Mouse (Mus musculus) lung, embryonic 16.5 days (tissue): ENCODE results near the gene Gm20834. TPM values are rescaled to one million over a fixed set of nuclear protein-coding genes. Genes with fewer than 3 reads are reported as not detected.
"Not testable (repeated sequence)": the region's sequence is repeated elsewhere in the genome, so short reads cannot be mapped to it uniquely, and the experiment has no call there.

ENCODE experiments used
- ATAC-seq: fragments of 200-750 bp; cut with Nextera tagmentation; 2 replicates; pipeline ENCODE4 v1.8.0; 2017; ENCODE audit warnings: low read depth, mild to moderate bottlenecking, moderate library complexity
- H3K27ac ChIP-seq: fragments of 300-500 bp; sonication (generic); 2 replicates; pipeline ENCODE4 v1.5.1; 2014; ENCODE audit warnings: mild to moderate bottlenecking, control low read depth, low read length
- H3K27me3 ChIP-seq: fragments of 300-500 bp; sonication (generic); 2 replicates; pipeline ENCODE4 v1.6.1; 2014; ENCODE audit warnings: low read depth, low read length, mixed read lengths; ENCODE audit not compliant: control insufficient read depth, insufficient read depth
- H3K36me3 ChIP-seq: fragments of 300-500 bp; sonication (generic); 2 replicates; pipeline ENCODE4 v1.6.1; 2014; ENCODE audit warnings: low read length; ENCODE audit not compliant: control insufficient read depth, insufficient read depth
- H3K4me1 ChIP-seq: fragments of 300-500 bp; sonication (generic); replicated peaks from 2 replicates; pipeline ENCODE4 v1.6.1; 2014; ENCODE audit warnings: low read length, mixed read lengths; ENCODE audit not compliant: control insufficient read depth, insufficient read depth
- H3K4me2 ChIP-seq: fragments of 300-500 bp; sonication (generic); 2 replicates; pipeline ENCODE4 v1.6.1; 2014; ENCODE audit warnings: low read depth, low read length, control low read depth
- H3K4me3 ChIP-seq: fragments of 300-500 bp; sonication (generic); 2 replicates; pipeline ENCODE4 v1.5.1; 2014; ENCODE audit warnings: mild to moderate bottlenecking, low read length, control low read depth
- H3K9ac ChIP-seq: fragments of 300-500 bp; sonication (generic); 2 replicates; pipeline ENCODE4 v1.6.1; 2014; ENCODE audit warnings: low read length, control low read depth
- H3K9me3 ChIP-seq: fragments of 300-500 bp; sonication (generic); 2 replicates; pipeline ENCODE4 v1.6.1; 2016; ENCODE audit warnings: low read length; ENCODE audit not compliant: control insufficient read depth
- WGBS: fragments of 180-500 bp; shearing (Covaris S2); extraction: QIAGEN DNeasy Blood & Tissue Kit; methylation state at CpG from one replicate; pipeline ENCODE4 v1.1.7; 2014; 5-methylcytosine and 5-hydroxymethylcytosine counted together
- polyA plus RNA-seq: library from polyadenylated mRNA; unstranded; fragments of >200 nt; fragmentation: Nextera tagmentation; extraction: Ambion mirVana; gene quantifications from 2 replicates; pipeline ENCODE4 v1.2.1, GENCODE M21; 2015

The Gm20834 gene
- not detected in 2 replicates for polyA plus RNA-seq

DNA sequence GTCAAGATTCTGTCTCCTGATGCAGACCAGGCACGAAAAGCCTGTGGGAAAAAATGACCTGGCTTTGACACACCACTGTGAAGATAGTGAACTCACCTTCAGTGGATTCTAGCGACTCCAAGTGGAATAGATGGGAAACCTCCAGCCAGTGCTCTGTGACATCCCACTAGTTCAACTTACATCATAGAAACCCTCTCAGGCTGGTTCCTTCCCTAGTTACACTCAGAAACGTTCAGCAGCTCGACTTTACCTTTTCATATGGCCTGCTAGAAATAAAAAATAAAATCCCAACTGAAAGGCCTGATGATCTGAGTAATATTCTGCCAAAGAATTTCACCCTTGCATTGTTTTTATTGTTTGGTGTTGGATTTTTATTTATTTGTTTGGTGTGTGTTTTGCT lies at the start of gene Gm20834:
Gm20834 (minus strand) TSS at position 101 of the 400 bp plus-strand sequence.
- H3K4me1 ChIP-seq, H3K27ac ChIP-seq, H3K9ac ChIP-seq, H3K36me3 ChIP-seq, H3K4me3 ChIP-seq, H3K9me3 ChIP-seq, ATAC-seq, H3K4me2 ChIP-seq, H3K27me3 ChIP-seq: not testable (repeated sequence)
- WGBS: 24% methylated on average over 3 of the region's 4 CpGs

Other genes starting within 250 kb of the Gm20834 start
- gene Gm21310, start 177.4 kb downstream of the Gm20834 start, polyA plus RNA-seq: not detected in 2 replicates
- gene Gm28510, start 88.1 kb upstream of the Gm20834 start, polyA plus RNA-seq: not detected in 2 replicates
- not detected in 2 replicates for gene Gm20737, start 211.5 kb upstream of the Gm20834 start, polyA plus RNA-seq
- gene Gm21775, start 228.9 kb upstream of the Gm20834 start, polyA plus RNA-seq: not detected in 2 replicates